Mouse (Mus musculus) hindbrain, embryonic 10.5 days (tissue): ENCODE results near the gene Atp7b. TPM values are rescaled to one million over a fixed set of nuclear protein-coding genes. Genes with fewer than 3 reads are reported as not detected.

Experiments used
- DNase-seq: peaks from one replicate; pipeline ENCODE4 v3.0.0-alpha.2; 2017; ENCODE audit warnings: low spot score
- H3K27ac ChIP-seq: fragments of 300-500 bp; sonication (generic); 2 replicates; pipeline ENCODE4 v1.5.1; 2016; ENCODE audit warnings: mild to moderate bottlenecking, moderate library complexity
- H3K27me3 ChIP-seq: fragments of 300-500 bp; sonication (generic); 2 replicates; pipeline ENCODE4 v1.6.1; 2016; ENCODE audit warnings: mild to moderate bottlenecking; ENCODE audit not compliant: poor library complexity, insufficient read depth, severe bottlenecking
- H3K36me3 ChIP-seq: fragments of 300-500 bp; sonication (generic); 2 replicates; pipeline ENCODE4 v1.6.1; 2016; ENCODE audit warnings: mild to moderate bottlenecking, moderate library complexity
- H3K4me1 ChIP-seq: fragments of 300-500 bp; sonication (generic); replicated peaks from 2 replicates; pipeline ENCODE4 v1.6.1; 2016; ENCODE audit warnings: mild to moderate bottlenecking
- H3K4me3 ChIP-seq: fragments of 300-500 bp; sonication (generic); 2 replicates; pipeline ENCODE4 v1.5.1; 2016; ENCODE audit warnings: mild to moderate bottlenecking, moderate library complexity
- H3K9me3 ChIP-seq: fragments of 300-500 bp; sonication (generic); 2 replicates; pipeline ENCODE4 v1.6.1; 2016; ENCODE audit warnings: mild to moderate bottlenecking, moderate library complexity
- WGBS: fragments of 180-500 bp; shearing (Covaris S2); methylation state at CpG from one replicate; pipeline ENCODE4 v1.1.7; 2016; 5-methylcytosine and 5-hydroxymethylcytosine counted together
- polyA plus RNA-seq: library from polyadenylated mRNA; unstranded; fragments of >200 nt; fragmentation: Nextera tagmentation; extraction: Ambion mirVana; gene quantifications from 2 replicates; pipeline ENCODE4 v1.2.1, GENCODE M21; 2016

Gene Atp7b
- polyA plus RNA-seq, 1 experiment from 2014 or later = 2.5 TPM

GRCm38 (mm10) chr8:21947311-21948017, 112.6 kb downstream of the Atp7b start:
- no peak for DNase-seq
- WGBS = 75% methylated on average over 9 of the region's 9 CpGs
- no peaks in the 10 kb centered on the region for H3K4me1 ChIP-seq
- no peaks in the 10 kb centered on the region for H3K36me3 ChIP-seq
- H3K4me3 ChIP-seq = no peak overlapping the region
- H3K9me3 ChIP-seq = no peaks in the 10 kb centered on the region
- no peaks in the 10 kb centered on the region for H3K27me3 ChIP-seq
- H3K27ac ChIP-seq = no peak overlapping the region

DNA sequence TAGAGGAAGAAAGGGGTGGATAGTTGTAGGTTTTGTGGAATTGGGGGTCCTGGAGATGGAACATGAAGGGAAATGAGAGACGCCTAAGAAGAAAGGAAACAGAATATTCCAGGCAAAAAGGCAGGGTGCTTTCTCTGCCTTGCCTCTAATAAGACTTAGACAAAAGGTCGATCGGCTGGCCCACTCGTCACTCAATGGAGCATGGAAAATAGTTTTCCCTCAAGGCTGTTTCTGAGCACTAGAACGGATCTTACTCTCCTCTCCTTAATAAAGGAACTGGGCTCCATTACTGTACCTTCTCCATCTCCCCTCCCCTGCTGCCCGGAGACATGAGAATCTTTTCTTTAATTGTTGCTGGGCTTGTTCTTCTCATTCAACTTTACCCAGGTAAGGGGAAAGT, 113.6 kb downstream of the Atp7b start, which contains the start of gene Defb13:
Gene Defb13 (plus strand): TSS at position 301 of the 400 bp plus-strand sequence.
- DNase-seq = no peak
- Histone ChIP-seq H3K27ac (no peak within 1 kb of the TSS), H3K36me3 (no peaks in the 10 kb centered on the region)

More for the DNA sequence above, 113.6 kb downstream of the Atp7b start, which contains the start of gene Defb13:
- H3K4me1 ChIP-seq = no peaks in the 10 kb centered on the region
- WGBS = 89% methylated on average over 6 of the region's 6 CpGs
- no peaks in the 10 kb centered on the region for H3K27me3 ChIP-seq
- H3K9me3 ChIP-seq = no peaks in the 10 kb centered on the region
- no peak within 1 kb of the TSS for H3K4me3 ChIP-seq

Other genes with a start within 250 kb of the Atp7b start
- not detected in 2 replicates for gene Defb50, start 236.8 kb downstream of the Atp7b start, polyA plus RNA-seq
- not detected in 2 replicates for gene Defb2, start 220.4 kb downstream of the Atp7b start, polyA plus RNA-seq
- gene Defb10, start 201.4 kb downstream of the Atp7b start, polyA plus RNA-seq = not detected in 2 replicates
- 0.65 TPM in 1 of 2 replicates, not detected in the other for gene Defb9, start 174.9 kb downstream of the Atp7b start, polyA plus RNA-seq
- gene Defb11, start 153.9 kb downstream of the Atp7b start, polyA plus RNA-seq = 1.1 and 13.9 TPM in 2 replicates
- gene Defb15, start 127.6 kb downstream of the Atp7b start, polyA plus RNA-seq = not detected in 2 replicates
- gene Defb35, start 122.0 kb downstream of the Atp7b start, polyA plus RNA-seq = not detected in 2 replicates
- gene Defb13, start 113.5 kb downstream of the Atp7b start, polyA plus RNA-seq = not detected in 2 replicates
- gene Fam90a1a, start 101.6 kb downstream of the Atp7b start, polyA plus RNA-seq = not detected in 2 replicates
- not detected in 2 replicates for gene Ccdc70, start 90.5 kb downstream of the Atp7b start, polyA plus RNA-seq
- gene Alg11, start 416 bp upstream of the Atp7b start, polyA plus RNA-seq = 30.3 and 34.4 TPM in 2 replicates
- 0.29 and 0.69 TPM in 2 replicates for gene Nek5, start 64.7 kb upstream of the Atp7b start, polyA plus RNA-seq
- 7.6 and 9.1 TPM in 2 replicates for gene Nek3, start 106.1 kb upstream of the Atp7b start, polyA plus RNA-seq
- 37.5 and 46.4 TPM in 2 replicates for gene Ckap2, start 125.5 kb upstream of the Atp7b start, polyA plus RNA-seq
- 31.1 and 38.2 TPM in 2 replicates for gene Vps36, start 132.5 kb upstream of the Atp7b start, polyA plus RNA-seq
- gene Thsd1, start 167.0 kb upstream of the Atp7b start, polyA plus RNA-seq = 9.2 and 11.4 TPM in 2 replicates
- not detected in 2 replicates for gene Tpte, start 223.1 kb upstream of the Atp7b start, polyA plus RNA-seq